ENCODE assay signal across 37 mouse cellular contexts in genomic region chr5:38273831-38274230, GRCm38 (mm10). TPM values are rescaled to one million over a fixed set of nuclear protein-coding genes. Genes with fewer than 3 reads are reported as not detected.
DNase-seq lines count a peak whose midpoint lies in the region; ATAC-seq and TF ChIP-seq lines count a peak whose summit lies in the region.
"Had no signal": no experiment of that assay in that cellular context is flagged by ENCODE, and none has a peak within 500 bp of the region (broad histone marks: within the 10 kb centered on the region; RNA-seq: fewer than 3 reads in every experiment).

No protein-coding gene starts in this region.

- no peak overlapping the region for H3K4me2 ChIP-seq in forebrain, embryonic 11.5 days (ENCODE audit: low read depth, low read length, severe bottlenecking)
- no peak overlapping the region for H3K4me2 ChIP-seq in forebrain, embryonic 16.5 days (ENCODE audit: low read length)
- H3K4me2 ChIP-seq in lung, postnatal 0 days (replicated peaks; ENCODE audit: low read depth, low read length), result no peak overlapping the region
- H3K4me2 ChIP-seq: embryonic facial prominence, embryonic 12.5 days; heart, embryonic 15.5 days; hindbrain, embryonic 12.5 days; kidney, embryonic 15.5 days; limb, embryonic 12.5 days; liver, embryonic 15.5 days; lung, embryonic 14.5 days; midbrain, embryonic 15.5 days had no signal

- ATAC-seq in forebrain, embryonic 11.5 days (replicated peaks; ENCODE audit: low FRiP score), result no peak
- no peak for ATAC-seq in forebrain, embryonic 16.5 days
- ATAC-seq in inflammation-experienced regulatory T-cells, adult 6 months, result peak; percentile 21
- ATAC-seq in lung, postnatal 0 days, result no peak
- ATAC-seq: forebrain, postnatal 0 days; hindbrain, postnatal 0 days; midbrain, embryonic 15.5 days had no signal

- TF ChIP-seq POLR2A in MEL (IDR thresholded peaks at IDR 0.05; ENCODE audit: control insufficient read depth in 1 of 2, insufficient read depth in 1 of 2, low read depth in 1 of 2, low read length in 2 of 2, poor library complexity in 1 of 2), result no peak

- peaks cover 6% of the 10 kb centered on the region; the same call in 1 of the 2 replicates for H3K4me1 ChIP-seq in forebrain, embryonic 11.5 days (replicated peaks; ENCODE audit: control insufficient read depth, insufficient read depth, low read length)
- peaks cover 17% of the 10 kb centered on the region for H3K4me1 ChIP-seq in forebrain, embryonic 16.5 days (replicated peaks; ENCODE audit: control insufficient read depth, insufficient read depth, low read length)
- H3K4me1 ChIP-seq in MEL (ENCODE audit: control insufficient read depth in 1 of 2, insufficient read depth in 2 of 2, low read length in 2 of 2), result 0 out of 4 replicates have a peak, but pooled peaks cover 0 to 2% of the 10 kb centered on the region in 2 experiments
- H3K4me1 ChIP-seq in midbrain, embryonic 10.5 days, result peaks cover 24% of the 10 kb centered on the region
- H3K4me1 ChIP-seq in lung, postnatal 0 days (ENCODE audit: insufficient read depth, low read depth, low read length), result no peaks in the 10 kb centered on the region
- H3K4me1 ChIP-seq: liver, embryonic 15.5 days had no signal

- no peak for TF ChIP-seq CTCF in MEL (IDR thresholded peaks at IDR 0.05 in 2 of 3, conservative IDR thresholded peaks at IDR 0.05 in 1 of 3; ENCODE audit: control insufficient read depth in 1 of 3, insufficient read depth in 1 of 3, low read depth in 2 of 3, low read length in 3 of 3, poor library complexity in 1 of 3, severe bottlenecking in 1 of 3)
- TF ChIP-seq CTCF in lung, postnatal 0 days (IDR thresholded peaks at IDR 0.05), result no peak

- H3K4me3 ChIP-seq in forebrain, embryonic 11.5 days (ENCODE audit: low read depth, low read length), result no peak overlapping the region
- H3K4me3 ChIP-seq in forebrain, embryonic 16.5 days (replicated peaks; ENCODE audit: low read length), result no peak overlapping the region
- H3K4me3 ChIP-seq in MEL (ENCODE audit: control insufficient read depth in 1 of 2, insufficient read depth in 1 of 2, low read depth in 2 of 2, low read length in 2 of 2), result no peak overlapping the region
- H3K4me3 ChIP-seq in midbrain, embryonic 10.5 days, result no peak overlapping the region
- H3K4me3 ChIP-seq in lung, postnatal 0 days (ENCODE audit: low read depth, low read length), result no peak overlapping the region
- H3K4me3 ChIP-seq: embryonic facial prominence, embryonic 12.5 days; forebrain, embryonic 10.5 days; heart, embryonic 10.5 days; heart, embryonic 15.5 days; hindbrain, embryonic 12.5 days; kidney, embryonic 15.5 days; left cerebral cortex, adult 2 months; limb, embryonic 12.5 days; liver, embryonic 15.5 days; midbrain, embryonic 15.5 days had no signal

- no peak overlapping the region for H3K9ac ChIP-seq in forebrain, embryonic 11.5 days (ENCODE audit: low read length)
- no peak overlapping the region for H3K9ac ChIP-seq in forebrain, embryonic 16.5 days (replicated peaks; ENCODE audit: low read depth, low read length)
- no peak overlapping the region for H3K9ac ChIP-seq in MEL (ENCODE audit: control insufficient read depth, low read depth, low read length, poor library complexity, severe bottlenecking)
- H3K9ac ChIP-seq in lung, postnatal 0 days (replicated peaks; ENCODE audit: low read depth), result no peak overlapping the region
- H3K9ac ChIP-seq: embryonic facial prominence, embryonic 12.5 days; forebrain, postnatal 0 days; heart, embryonic 15.5 days; hindbrain, embryonic 12.5 days; kidney, embryonic 15.5 days; limb, embryonic 12.5 days; liver, embryonic 15.5 days; lung, embryonic 14.5 days; midbrain, embryonic 15.5 days had no signal

- no peak for TF ChIP-seq RAD21 in MEL (IDR thresholded peaks at IDR 0.05; ENCODE audit: low read depth, low read length)

- TF ChIP-seq EP300 in MEL (IDR thresholded peaks at IDR 0.05; ENCODE audit: low read depth in 1 of 2, low read length in 2 of 2), result no peak
- TF ChIP-seq EP300 in lung, postnatal 0 days (IDR thresholded peaks at IDR 0.05), result no peak

- H3K9me3 ChIP-seq in forebrain, embryonic 11.5 days (ENCODE audit: control insufficient read depth, low read length), result no peaks in the 10 kb centered on the region
- no peaks in the 10 kb centered on the region for H3K9me3 ChIP-seq in forebrain, embryonic 16.5 days (ENCODE audit: control insufficient read depth, low read length)
- H3K9me3 ChIP-seq in MEL (replicated peaks; ENCODE audit: insufficient read depth, low read length), result no peaks in the 10 kb centered on the region
- H3K9me3 ChIP-seq in midbrain, embryonic 10.5 days (replicated peaks), result no peaks in the 10 kb centered on the region
- H3K9me3 ChIP-seq in lung, postnatal 0 days (ENCODE audit: low read length), result no peaks in the 10 kb centered on the region
- H3K9me3 ChIP-seq: embryonic facial prominence, embryonic 12.5 days; forebrain, embryonic 10.5 days; heart, embryonic 10.5 days; heart, embryonic 15.5 days; hindbrain, embryonic 12.5 days; kidney, embryonic 15.5 days; limb, embryonic 12.5 days; liver, embryonic 15.5 days; midbrain, embryonic 15.5 days had no signal

- H3K27me3 ChIP-seq in forebrain, embryonic 11.5 days (ENCODE audit: control insufficient read depth, insufficient read depth, low read length), result peaks cover 41% of the 10 kb centered on the region
- H3K27me3 ChIP-seq in forebrain, embryonic 16.5 days (replicated peaks; ENCODE audit: control insufficient read depth, insufficient read depth, low read length), result peaks cover 43% of the 10 kb centered on the region
- no peaks in the 10 kb centered on the region for H3K27me3 ChIP-seq in MEL (ENCODE audit: control insufficient read depth in 1 of 2, insufficient read depth in 2 of 2, low read length in 2 of 2)
- H3K27me3 ChIP-seq in midbrain, embryonic 10.5 days (ENCODE audit: low read depth, poor library complexity, severe bottlenecking), result peaks cover 58% of the 10 kb centered on the region
- peaks cover 20% of the 10 kb centered on the region for H3K27me3 ChIP-seq in lung, postnatal 0 days (replicated peaks; ENCODE audit: insufficient read depth, low read length)

- H3K79me2 ChIP-seq in MEL (ENCODE audit: control insufficient read depth, insufficient read depth, low read length, poor library complexity), result no peaks in the 10 kb centered on the region

- no peaks in the 10 kb centered on the region for H3K36me3 ChIP-seq in forebrain, embryonic 11.5 days (ENCODE audit: control insufficient read depth, insufficient read depth, low read length)
- H3K36me3 ChIP-seq in forebrain, embryonic 16.5 days (ENCODE audit: control insufficient read depth, insufficient read depth), result peaks cover 4% of the 10 kb centered on the region
- no peaks in the 10 kb centered on the region for H3K36me3 ChIP-seq in MEL (ENCODE audit: control insufficient read depth in 1 of 2, insufficient read depth in 2 of 2, low read length in 2 of 2)
- H3K36me3 ChIP-seq in midbrain, embryonic 10.5 days, result peaks cover 25% of the 10 kb centered on the region
- peaks cover 13% of the 10 kb centered on the region for H3K36me3 ChIP-seq in lung, postnatal 0 days (ENCODE audit: insufficient read depth, low read length)

- no peak overlapping the region for H3K27ac ChIP-seq in forebrain, embryonic 11.5 days (ENCODE audit: low read depth, low read length)
- H3K27ac ChIP-seq in forebrain, embryonic 16.5 days (ENCODE audit: low read length), result no peak overlapping the region
- no peak overlapping the region for H3K27ac ChIP-seq in MEL (ENCODE audit: control insufficient read depth, low read depth, low read length)
- no peak overlapping the region for H3K27ac ChIP-seq in midbrain, embryonic 10.5 days (replicated peaks)
- H3K27ac ChIP-seq in lung, postnatal 0 days (ENCODE audit: low read length), result no peak overlapping the region
- H3K27ac ChIP-seq: embryonic facial prominence, embryonic 12.5 days; forebrain, embryonic 10.5 days; heart, embryonic 10.5 days; heart, embryonic 15.5 days; hindbrain, embryonic 12.5 days; hindbrain, postnatal 0 days; kidney, embryonic 15.5 days; left cerebral cortex, adult 2 months; limb, embryonic 12.5 days; liver, embryonic 15.5 days; midbrain, embryonic 15.5 days had no signal

- DNase-seq in forebrain, embryonic 11.5 days (ENCODE audit: low spot score), result peak; percentile 20
- peak; percentile 33 for DNase-seq in MEL (ENCODE audit: low read depth, low spot score)
- no peak for DNase-seq in cerebellum, adult 9-10 months
- no peak for DNase-seq in midbrain, embryonic 10.5 days (ENCODE audit: low spot score)
- DNase-seq in lung, postnatal 0 days (ENCODE audit: low spot score), result no peak
- DNase-seq: adrenal gland, adult 8-10 months; cerebellum, adult 2 months; cerebellum, postnatal 25 days; embryo, embryonic 11 days; forebrain, postnatal 0 days; kidney, adult 18-20 months; lung, embryonic 14.5 days; right cerebral cortex, adult 18-20 months; right cerebral cortex, postnatal 4 days had no signal

- WGBS in forebrain, embryonic 11.5 days, result 92% methylated on average over 4 of the region's 4 CpGs
- WGBS in forebrain, embryonic 16.5 days, result 88% methylated on average over 4 of the region's 4 CpGs
- WGBS in midbrain, embryonic 10.5 days, result 90% methylated on average over 4 of the region's 4 CpGs
- 86% methylated on average over 4 of the region's 4 CpGs for WGBS in lung, postnatal 0 days

RNA-seq across cellular contexts. Expression of gene Otop1, which starts 1.9 kb away (rescaled TPM):
- not detected in 2 replicates for polyA plus RNA-seq in forebrain, embryonic 11.5 days (2014; fragmentation: Nextera tagmentation; extraction: Ambion mirVana)
- not detected in 2 replicates for polyA plus RNA-seq in forebrain, embryonic 16.5 days (2015; fragmentation: Nextera tagmentation; extraction: Ambion mirVana)
- 0.08 TPM in 1 of 2 replicates, not detected in the other for total RNA-seq in MEL (2012; rRNA removed)
- polyA plus RNA-seq in MEL (2012; ENCODE audit: insufficient read depth in 1 of 2, insufficient read length in 2 of 2, low read depth in 1 of 2, low replicate concordance in 2 of 2, missing spikeins in 1 of 2), result not detected
- polyA plus RNA-seq in inflammation-experienced regulatory T-cells, adult 6 months (2017; shearing (Covaris generic)), result not detected
- 0.10 TPM in 1 of 2 replicates, not detected in the other for polyA plus RNA-seq in midbrain, embryonic 10.5 days (2016; fragmentation: Nextera tagmentation; extraction: Ambion mirVana)
- polyA plus RNA-seq in lung, postnatal 0 days (2015; fragmentation: Nextera tagmentation; extraction: Ambion mirVana), result not detected in 2 replicates
- total RNA-seq: forebrain, postnatal 0 days; left cerebral cortex, adult 2 months; left cerebral cortex, postnatal 25 days; liver, adult 2 months; neutrophil, adult 5-6 weeks had no signal
- polyA plus RNA-seq: forebrain, postnatal 0 days; heart, embryonic 15.5 days; kidney, embryonic 15.5 days; liver, adult 2 months; liver, embryonic 15.5 days; lung, embryonic 14.5 days; midbrain, embryonic 15.5 days; neural tube, embryonic 11.5 days had no signal

RNA-seq across cellular contexts. Expression of gene Tmem128, which starts 13.8 kb away (rescaled TPM):
- polyA plus RNA-seq in forebrain, embryonic 11.5 days (2014; fragmentation: Nextera tagmentation; extraction: Ambion mirVana), result 82.6 and 100 TPM in 2 replicates
- 88.5 and 94.4 TPM in 2 replicates for polyA plus RNA-seq in forebrain, embryonic 16.5 days (2015; fragmentation: Nextera tagmentation; extraction: Ambion mirVana)
- total RNA-seq in MEL (2012; rRNA removed), result 76.4 and 78.9 TPM in 2 replicates
- polyA plus RNA-seq in MEL (2012; ENCODE audit: insufficient read depth in 1 of 2, insufficient read length in 2 of 2, low read depth in 1 of 2, low replicate concordance in 2 of 2, missing spikeins in 1 of 2), result 10 to 100 TPM in 1 of 2 experiments, not detected in 1; 55.9 TPM
- 100 to 1,000 TPM; 101 to 125 (median 113) TPM for polyA plus RNA-seq in inflammation-experienced regulatory T-cells, adult 6 months (2017; shearing (Covaris generic))
- polyA plus RNA-seq in midbrain, embryonic 10.5 days (2016; fragmentation: Nextera tagmentation; extraction: Ambion mirVana), result 83.3 and 89.2 TPM in 2 replicates
- polyA plus RNA-seq in lung, postnatal 0 days (2015; fragmentation: Nextera tagmentation; extraction: Ambion mirVana), result 94.7 and 113 TPM in 2 replicates

RNA-seq across cellular contexts. Expression of gene Drd5, which starts 45.3 kb away (rescaled TPM):
- polyA plus RNA-seq in forebrain, embryonic 11.5 days (2014; fragmentation: Nextera tagmentation; extraction: Ambion mirVana), result not detected in 2 replicates
- 0.27 and 0.34 TPM in 2 replicates for polyA plus RNA-seq in forebrain, embryonic 16.5 days (2015; fragmentation: Nextera tagmentation; extraction: Ambion mirVana)
- not detected in 2 replicates for total RNA-seq in MEL (2012; rRNA removed)
- polyA plus RNA-seq in MEL (2012; ENCODE audit: insufficient read depth in 1 of 2, insufficient read length in 2 of 2, low read depth in 1 of 2, low replicate concordance in 2 of 2, missing spikeins in 1 of 2), result not detected
- polyA plus RNA-seq in inflammation-experienced regulatory T-cells, adult 6 months (2017; shearing (Covaris generic)), result under 1 TPM in 1 of 3 experiments, not detected in 2; 0.13 TPM
- polyA plus RNA-seq in midbrain, embryonic 10.5 days (2016; fragmentation: Nextera tagmentation; extraction: Ambion mirVana), result 0.10 TPM in 1 of 2 replicates, not detected in the other
- not detected in 2 replicates for polyA plus RNA-seq in lung, postnatal 0 days (2015; fragmentation: Nextera tagmentation; extraction: Ambion mirVana)
- total RNA-seq: adrenal gland, adult 8-10 months; adrenal gland, postnatal 4 days; gastrocnemius, adult 8-10 months; gastrocnemius, postnatal 4 days; heart, postnatal 25 days; liver, adult 2 months; neutrophil, adult 5-6 weeks had no signal
- polyA plus RNA-seq: forebrain, embryonic 10.5 days; heart, embryonic 10.5 days; heart, embryonic 15.5 days; kidney, embryonic 15.5 days; limb, embryonic 12.5 days; liver, adult 2 months; liver, embryonic 15.5 days; lung, embryonic 14.5 days; neural tube, embryonic 11.5 days; testis, adult 2 months; urinary bladder, adult 2 months had no signal

RNA-seq across cellular contexts. Expression of gene Lyar, which starts 53.6 kb away (rescaled TPM):
- 140 and 143 TPM in 2 replicates for polyA plus RNA-seq in forebrain, embryonic 11.5 days (2014; fragmentation: Nextera tagmentation; extraction: Ambion mirVana)
- polyA plus RNA-seq in forebrain, embryonic 16.5 days (2015; fragmentation: Nextera tagmentation; extraction: Ambion mirVana), result 46.3 and 47.7 TPM in 2 replicates
- 333 and 340 TPM in 2 replicates for total RNA-seq in MEL (2012; rRNA removed)
- polyA plus RNA-seq in MEL (2012; ENCODE audit: insufficient read depth in 1 of 2, insufficient read length in 2 of 2, low read depth in 1 of 2, low replicate concordance in 2 of 2, missing spikeins in 1 of 2), result 100 to 1,000 TPM; 507 to 678 TPM
- polyA plus RNA-seq in inflammation-experienced regulatory T-cells, adult 6 months (2017; shearing (Covaris generic)), result 10 to 100 TPM; 49.7 to 59.4 (median 50.8) TPM
- 137 and 169 TPM in 2 replicates for polyA plus RNA-seq in midbrain, embryonic 10.5 days (2016; fragmentation: Nextera tagmentation; extraction: Ambion mirVana)
- polyA plus RNA-seq in lung, postnatal 0 days (2015; fragmentation: Nextera tagmentation; extraction: Ambion mirVana), result 36.4 and 40.4 TPM in 2 replicates

RNA-seq across cellular contexts. Expression of gene Zbtb49, which starts 53.6 kb away (rescaled TPM):
- 17.3 and 20.8 TPM in 2 replicates for polyA plus RNA-seq in forebrain, embryonic 11.5 days (2014; fragmentation: Nextera tagmentation; extraction: Ambion mirVana)
- 23.5 and 26.9 TPM in 2 replicates for polyA plus RNA-seq in forebrain, embryonic 16.5 days (2015; fragmentation: Nextera tagmentation; extraction: Ambion mirVana)
- 14.0 and 16.8 TPM in 2 replicates for total RNA-seq in MEL (2012; rRNA removed)
- 10 to 100 TPM in 1 of 2 experiments, not detected in 1; 17.5 TPM for polyA plus RNA-seq in MEL (2012; ENCODE audit: insufficient read depth in 1 of 2, insufficient read length in 2 of 2, low read depth in 1 of 2, low replicate concordance in 2 of 2, missing spikeins in 1 of 2)
- polyA plus RNA-seq in inflammation-experienced regulatory T-cells, adult 6 months (2017; shearing (Covaris generic)), result 10 to 100 TPM; 10.7 to 17.4 (median 15.3) TPM
- 15.7 and 19.3 TPM in 2 replicates for polyA plus RNA-seq in midbrain, embryonic 10.5 days (2016; fragmentation: Nextera tagmentation; extraction: Ambion mirVana)
- polyA plus RNA-seq in lung, postnatal 0 days (2015; fragmentation: Nextera tagmentation; extraction: Ambion mirVana), result 6.7 and 7.4 TPM in 2 replicates

Comparison
In these comparisons a context has a peak if more than half of its experiments do, and no peak if none do; other contexts are left out.
1. DNase-seq: peak in forebrain, embryonic 11.5 days (single experiment) and MEL (single experiment); none in cerebellum, adult 9-10 months (single experiment), midbrain, embryonic 10.5 days (single experiment) and lung, postnatal 0 days (single experiment).